Mouse (Mus musculus) embryonic fibroblast, embryonic 13.5 days (primary cell): ENCODE measurements around the gene Tnr.

Experiments used
- CTCF ChIP-seq: IDR thresholded peaks from 2 replicates; pipeline ENCODE4 v1.5.1; 2011; ENCODE audit warnings: mild to moderate bottlenecking, control low read depth, low read length, moderate library complexity, borderline replicate concordance; ENCODE audit not compliant: insufficient read depth
- POLR2A ChIP-seq: IDR thresholded peaks from 2 replicates; pipeline ENCODE4 v1.6.1; 2011; ENCODE audit warnings: low read depth, mild to moderate bottlenecking, control low read depth, low read length, moderate library complexity

GRCm38 (mm10) chr1:159742003-159742274 is 218.4 kb downstream of the Tnr start:
- TF ChIP-seq CTCF (no peak), POLR2A (no peak)
